8 mouse cellular contexts compared by ENCODE assay signal in genomic region chr4:129884041-129884930, GRCm38 (mm10). TPM values are rescaled to one million over a fixed set of nuclear protein-coding genes. Genes with fewer than 3 reads are reported as not detected.
A peak's percentile ranks its signal among the peaks of the same experiment; 100 is the strongest.
DNase-seq lines count a peak whose midpoint lies in the region; ATAC-seq and TF ChIP-seq lines count a peak whose summit lies in the region.

No protein-coding gene starts in this region.

- peaks cover 11% of the 10 kb centered on the region for H3K4me1 ChIP-seq in lung, embryonic 14.5 days (ENCODE audit: insufficient read depth)
- H3K4me1 ChIP-seq in midbrain, embryonic 13.5 days (replicated peaks): peaks cover 19% of the 10 kb centered on the region

- peak; percentile 20 for DNase-seq in lung, embryonic 14.5 days
- DNase-seq in lung, postnatal 14 days: no peak
- DNase-seq in layer of hippocampus, adult 2 months (ENCODE audit: low spot score in 2 of 2): peak; percentile 48 to 61
- no peak for DNase-seq in adrenal gland, adult 18-20 months (ENCODE audit: low spot score in 2 of 2)
- DNase-seq in thymus, postnatal 10 days (ENCODE audit: low spot score in 2 of 2): no peak

- no peak for TF ChIP-seq CTCF in lung, embryonic 14.5 days (IDR thresholded peaks at IDR 0.05; ENCODE audit: low read depth)
- no peak for TF ChIP-seq CTCF in layer of hippocampus, adult 2 months (conservative IDR thresholded peaks at IDR 0.05)

- H3K9me3 ChIP-seq in lung, embryonic 14.5 days (ENCODE audit: low read depth, low read length): no peaks in the 10 kb centered on the region
- no peaks in the 10 kb centered on the region for H3K9me3 ChIP-seq in midbrain, embryonic 13.5 days

- H3K9ac ChIP-seq in lung, embryonic 14.5 days: no peak overlapping the region
- peak overlapping the region; percentile 46 for H3K9ac ChIP-seq in midbrain, embryonic 13.5 days (replicated peaks)

- H3K4me3 ChIP-seq in lung, embryonic 14.5 days (ENCODE audit: low read depth, low read length): no peak overlapping the region
- H3K4me3 ChIP-seq in layer of hippocampus, adult 2 months: peak overlapping the region; percentile 36; the same call in 1 of the 2 replicates
- no peak overlapping the region for H3K4me3 ChIP-seq in midbrain, embryonic 13.5 days (replicated peaks)

- no peak for ATAC-seq in lung, embryonic 14.5 days (ENCODE audit: insufficient read depth)
- ATAC-seq in common myeloid progenitor, adult 5-6 weeks (replicated peaks; ENCODE audit: low read depth, poor library complexity, severe bottlenecking): peak; percentile 63
- ATAC-seq in midbrain, embryonic 13.5 days: peak; percentile 80
- no peak for ATAC-seq in activated CD4-positive, CD25-positive, alpha-beta regulatory T cell, adult 4 months

- WGBS in lung, embryonic 14.5 days: 64% methylated on average over 12 of the region's 12 CpGs
- WGBS in midbrain, embryonic 13.5 days: 42% methylated on average over 12 of the region's 12 CpGs

- H3K36me3 ChIP-seq in lung, embryonic 14.5 days (ENCODE audit: insufficient read depth): no peaks in the 10 kb centered on the region
- H3K36me3 ChIP-seq in midbrain, embryonic 13.5 days: no peaks in the 10 kb centered on the region

- H3K27me3 ChIP-seq in lung, embryonic 14.5 days (ENCODE audit: insufficient read depth, low read length): no peaks in the 10 kb centered on the region
- no peaks in the 10 kb centered on the region for H3K27me3 ChIP-seq in midbrain, embryonic 13.5 days

- H3K27ac ChIP-seq in lung, embryonic 14.5 days (ENCODE audit: low read depth): peak overlapping the region; percentile 20; the same call in 1 of the 2 replicates
- peak overlapping the region; percentile 72 for H3K27ac ChIP-seq in layer of hippocampus, adult 2 months
- H3K27ac ChIP-seq in midbrain, embryonic 13.5 days: peak overlapping the region; percentile 73

- no peak overlapping the region for H3K4me2 ChIP-seq in lung, embryonic 14.5 days
- H3K4me2 ChIP-seq in midbrain, embryonic 13.5 days (replicated peaks): peak overlapping the region; percentile 27; the same call in 1 of the 2 replicates

RNA-seq across cellular contexts. Expression of gene Spocd1, which starts 44.8 kb away (rescaled TPM):
- 0.05 TPM in 1 of 2 replicates, not detected in the other for polyA plus RNA-seq in lung, embryonic 14.5 days (2014; fragmentation: Nextera tagmentation; extraction: Ambion mirVana)
- 0.05 TPM in 1 of 2 replicates, not detected in the other for total RNA-seq in common myeloid progenitor, adult 5-6 weeks (2017)
- total RNA-seq in layer of hippocampus, adult 2 months (2021): 1 to 10 TPM in 1 of 2 experiments, under 1 TPM in 1; 0.42 to 1.0 TPM
- polyA plus RNA-seq in midbrain, embryonic 13.5 days (2015; fragmentation: Nextera tagmentation; extraction: Ambion mirVana): not detected in 2 replicates
- total RNA-seq in adrenal gland, adult 18-20 months (2021): under 1 TPM; 0.51 to 0.53 TPM
- polyA plus RNA-seq in activated CD4-positive, CD25-positive, alpha-beta regulatory T cell, adult 4 months (2017; shearing (Covaris generic)): not detected

Comparison
In these comparisons a context has a peak if more than half of its experiments do, and no peak if none do; other contexts are left out.
1. DNase-seq: peak in lung, embryonic 14.5 days (single experiment) and layer of hippocampus, adult 2 months (2 of 2); none in lung, postnatal 14 days (single experiment), adrenal gland, adult 18-20 months (0 of 2) and thymus, postnatal 10 days (0 of 2).
2. ATAC-seq: peak in common myeloid progenitor, adult 5-6 weeks (single experiment) and midbrain, embryonic 13.5 days (single experiment); none in lung, embryonic 14.5 days (single experiment) and activated CD4-positive, CD25-positive, alpha-beta regulatory T cell, adult 4 months (single experiment).
3. H3K27ac ChIP-seq: peak in every context shown above with its lines; median percentile 73 in midbrain, embryonic 13.5 days; 72 in layer of hippocampus, adult 2 months; 20 in lung, embryonic 14.5 days.